Mouse (Mus musculus) lung, embryonic 14.5 days (tissue): Measurements from ENCODE around the gene Dock4. TPM values are rescaled to one million over a fixed set of nuclear protein-coding genes. Genes with fewer than 3 reads are reported as not detected.
A peak's percentile ranks its signal among the peaks of the same experiment; 100 is the strongest.

Experiments used
- ATAC-seq: fragments of 200-750 bp; cut with Nextera tagmentation; 2 replicates; pipeline ENCODE4 v1.8.0; 2017; ENCODE audit warnings: mild to moderate bottlenecking, moderate TSS enrichment, moderate library complexity; ENCODE audit not compliant: insufficient read depth
- DNase-seq: peaks from one replicate; pipeline ENCODE4 v3.0.0-alpha.2; 2015
- H3K27ac ChIP-seq: fragments of 300-500 bp; sonication (generic); 2 replicates; pipeline ENCODE4 v1.5.1; 2014; ENCODE audit warnings: low read depth, mild to moderate bottlenecking, moderate library complexity
- H3K27me3 ChIP-seq: fragments of 300-500 bp; sonication (generic); 2 replicates; pipeline ENCODE4 v1.6.1; 2014; ENCODE audit warnings: low read length, control low read depth; ENCODE audit not compliant: insufficient read depth
- H3K36me3 ChIP-seq: fragments of 300-500 bp; sonication (generic); 2 replicates; pipeline ENCODE4 v1.6.1; 2014; ENCODE audit warnings: control low read depth; ENCODE audit not compliant: insufficient read depth
- H3K4me1 ChIP-seq: fragments of 300-500 bp; sonication (generic); 2 replicates; pipeline ENCODE4 v1.6.1; 2014; ENCODE audit warnings: antibody characterized with exemption, control low read depth; ENCODE audit not compliant: insufficient read depth
- H3K4me2 ChIP-seq: fragments of 300-500 bp; sonication (generic); 2 replicates; pipeline ENCODE4 v1.6.1; 2014; ENCODE audit warnings: mild to moderate bottlenecking
- H3K4me3 ChIP-seq: fragments of 300-500 bp; sonication (generic); 2 replicates; pipeline ENCODE4 v1.5.1; 2014; ENCODE audit warnings: low read depth, low read length
- H3K9ac ChIP-seq: fragments of 300-500 bp; sonication (generic); 2 replicates; pipeline ENCODE4 v1.6.1; 2014
- H3K9me3 ChIP-seq: fragments of 300-500 bp; sonication (generic); 2 replicates; pipeline ENCODE4 v1.6.1; 2016; ENCODE audit warnings: low read depth, low read length, control low read depth
- CTCF ChIP-seq: IDR thresholded peaks from 2 replicates; pipeline ENCODE4 v1.5.1; 2016; ENCODE audit warnings: antibody characterized with exemption, low read depth
- WGBS: fragments of 180-500 bp; shearing (Covaris S2); extraction: QIAGEN DNeasy Blood & Tissue Kit; methylation state at CpG from one replicate; pipeline ENCODE4 v1.1.7; 2014; 5-methylcytosine and 5-hydroxymethylcytosine counted together
- polyA plus RNA-seq: library from polyadenylated mRNA; unstranded; fragments of >200 nt; fragmentation: Nextera tagmentation; extraction: Ambion mirVana; gene quantifications from 2 replicates; pipeline ENCODE4 v1.2.1, GENCODE M21; 2014

The Dock4 gene
- polyA plus RNA-seq, 1 experiment from 2014 or later: 28.9 TPM

- Histone ChIP-seq H3K9ac (no peak overlapping the region), H3K36me3 (no peaks in the 10 kb centered on the region), H3K27me3 (no peaks in the 10 kb centered on the region), H3K27ac (no peak overlapping the region), H3K4me3 (no peak overlapping the region), H3K9me3 (no peaks in the 10 kb centered on the region), H3K4me1 (no peaks in the 10 kb centered on the region), H3K4me2 (no peak overlapping the region)
- 78% methylated on average over 3 of the region's 3 CpGs for WGBS
- no peak for ATAC-seq
- no peak for DNase-seq
- TF ChIP-seq CTCF: no peak
Observed at GRCm38 (mm10) chr12:40730756-40731155, 285.0 kb downstream of the Dock4 start.

DNA sequence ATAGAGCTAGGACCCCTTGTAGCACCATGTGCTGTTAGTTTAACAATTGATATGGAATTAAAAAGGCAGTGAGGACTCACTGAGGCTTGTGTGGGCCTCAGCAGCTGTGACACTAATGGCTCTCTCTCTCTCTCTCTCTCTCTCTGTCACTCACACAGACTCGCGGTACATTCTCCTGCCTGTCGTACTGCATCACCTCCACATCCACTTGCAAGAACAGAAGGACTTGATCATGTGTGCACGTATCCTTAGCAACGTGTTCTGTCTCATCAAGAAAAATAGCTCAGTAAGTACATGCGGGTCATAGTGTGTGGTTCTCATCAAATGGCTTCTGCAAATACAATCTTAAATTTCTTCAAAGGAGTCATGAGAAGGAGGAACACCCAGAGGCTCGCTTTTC, 299.7 kb downstream of the Dock4 start:
- no peak for TF ChIP-seq CTCF
- peaks cover 8% of the 10 kb centered on the region; the same call in 1 of the 2 replicates for H3K36me3 ChIP-seq
- 73% methylated on average over 7 of the region's 7 CpGs for WGBS
- DNase-seq (no peak), ATAC-seq (no peak)
- no peaks in the 10 kb centered on the region for H3K27me3 ChIP-seq
- H3K9me3 ChIP-seq: no peaks in the 10 kb centered on the region
- no peak overlapping the region for H3K9ac ChIP-seq
- no peaks in the 10 kb centered on the region for H3K4me1 ChIP-seq
- no peak overlapping the region for H3K4me3 ChIP-seq
- no peak overlapping the region for H3K27ac ChIP-seq
- H3K4me2 ChIP-seq: no peak overlapping the region

DNA sequence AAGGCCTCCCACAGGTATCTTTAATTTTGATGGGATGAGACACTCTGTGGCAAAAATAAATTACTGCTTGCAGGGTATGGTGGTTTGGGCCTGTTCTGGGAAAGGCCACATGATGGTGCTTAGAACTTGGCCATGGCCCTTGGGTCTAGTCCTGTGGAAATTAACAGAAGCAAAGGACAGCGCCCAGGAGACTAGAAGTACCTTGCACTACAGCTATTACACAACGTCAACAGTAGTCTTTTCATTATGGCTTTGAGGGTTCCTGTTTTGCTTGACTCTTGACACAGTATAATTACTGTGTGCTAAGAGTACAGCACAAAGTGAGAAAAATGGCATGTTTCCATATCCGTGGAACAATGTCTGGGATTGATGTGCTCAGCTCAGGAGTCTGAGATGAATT, 300.3 kb downstream of the Dock4 start:
- Histone ChIP-seq H3K27ac (no peak overlapping the region), H3K4me1 (no peaks in the 10 kb centered on the region), H3K9ac (no peak overlapping the region), H3K36me3 (peaks cover 8% of the 10 kb centered on the region; the same call in 1 of the 2 replicates), H3K4me3 (no peak overlapping the region), H3K4me2 (no peak overlapping the region), H3K27me3 (no peaks in the 10 kb centered on the region), H3K9me3 (no peaks in the 10 kb centered on the region)
- ATAC-seq: no peak
- WGBS: 80% methylated on average over 3 of the region's 3 CpGs
- DNase-seq: peak; percentile 4
- no peak for TF ChIP-seq CTCF

DNA sequence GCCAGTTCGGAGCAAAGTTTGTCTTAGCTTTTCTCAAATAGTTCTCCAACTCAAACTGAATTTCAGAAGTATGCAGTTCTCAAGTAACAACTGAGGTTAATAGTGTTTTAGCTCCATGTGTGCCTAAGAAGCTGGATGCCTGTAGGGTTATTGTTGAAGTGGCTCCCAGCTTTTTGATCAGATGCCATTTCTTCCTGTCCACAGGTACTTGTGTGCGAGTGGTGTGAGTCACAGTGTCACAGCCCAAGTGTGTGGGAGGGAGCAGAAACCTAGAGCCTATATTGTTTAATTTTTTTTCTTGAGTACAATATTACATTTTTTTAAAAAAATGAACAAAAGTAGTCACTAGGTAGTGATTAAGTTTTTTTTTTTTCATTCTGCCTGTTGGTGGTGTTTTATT, 313.5 kb downstream of the Dock4 start:
- WGBS: 76% methylated on average over 2 of the region's 2 CpGs
- DNase-seq (no peak), ATAC-seq (no peak)
- H3K9me3 ChIP-seq: no peaks in the 10 kb centered on the region
- H3K4me2 ChIP-seq: no peak overlapping the region
- TF ChIP-seq CTCF: no peak
- no peak overlapping the region for H3K27ac ChIP-seq
- no peak overlapping the region for H3K4me3 ChIP-seq
- no peak overlapping the region for H3K9ac ChIP-seq
- H3K36me3 ChIP-seq: no peaks in the 10 kb centered on the region
- H3K27me3 ChIP-seq: no peaks in the 10 kb centered on the region
- no peaks in the 10 kb centered on the region for H3K4me1 ChIP-seq

- Histone ChIP-seq H3K27ac (no peak overlapping the region), H3K4me3 (no peak overlapping the region), H3K27me3 (no peaks in the 10 kb centered on the region), H3K4me1 (no peaks in the 10 kb centered on the region), H3K36me3 (0 out of 2 replicates have a peak, but pooled peaks cover 3% of the 10 kb centered on the region), H3K9me3 (no peaks in the 10 kb centered on the region), H3K9ac (no peak overlapping the region), H3K4me2 (no peak overlapping the region)
- no peak for TF ChIP-seq CTCF
- ATAC-seq (no peak), DNase-seq (peak; percentile 11)
- 74% methylated on average over 8 of the region's 8 CpGs for WGBS
Observed at GRCm38 (mm10) chr12:40767258-40767816, 321.6 kb downstream of the Dock4 start.

DNA sequence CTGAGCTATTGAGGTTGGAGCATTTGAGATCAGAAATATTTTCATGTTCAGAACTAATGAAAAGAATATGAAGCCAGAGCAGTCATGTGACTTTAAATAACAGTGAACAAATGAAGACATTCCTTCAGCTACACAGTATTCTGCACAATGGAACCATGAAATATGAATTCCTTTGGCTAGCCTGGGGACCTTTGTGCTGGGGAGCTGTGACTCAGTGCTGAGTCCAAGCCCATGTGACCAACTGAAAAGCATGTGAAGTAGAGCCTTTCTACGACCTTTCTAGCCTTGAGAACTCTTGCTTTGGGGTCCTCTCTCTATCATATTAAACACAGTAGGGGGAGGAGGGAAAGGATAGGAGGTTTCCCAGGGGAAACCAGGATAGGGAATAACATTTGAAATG, 327.3 kb downstream of the Dock4 start:
- H3K4me2 ChIP-seq: no peak overlapping the region
- no peak overlapping the region for H3K9ac ChIP-seq
- ATAC-seq (no peak), DNase-seq (no peak)
- H3K4me1 ChIP-seq: no peaks in the 10 kb centered on the region
- no peaks in the 10 kb centered on the region for H3K27me3 ChIP-seq
- no peak for TF ChIP-seq CTCF
- H3K27ac ChIP-seq: no peak overlapping the region
- H3K4me3 ChIP-seq: no peak overlapping the region
- 0 out of 2 replicates have a peak, but pooled peaks cover 3% of the 10 kb centered on the region for H3K36me3 ChIP-seq
- 69% methylated on average over 1 of the region's 1 CpGs for WGBS
- H3K9me3 ChIP-seq: no peaks in the 10 kb centered on the region

DNA sequence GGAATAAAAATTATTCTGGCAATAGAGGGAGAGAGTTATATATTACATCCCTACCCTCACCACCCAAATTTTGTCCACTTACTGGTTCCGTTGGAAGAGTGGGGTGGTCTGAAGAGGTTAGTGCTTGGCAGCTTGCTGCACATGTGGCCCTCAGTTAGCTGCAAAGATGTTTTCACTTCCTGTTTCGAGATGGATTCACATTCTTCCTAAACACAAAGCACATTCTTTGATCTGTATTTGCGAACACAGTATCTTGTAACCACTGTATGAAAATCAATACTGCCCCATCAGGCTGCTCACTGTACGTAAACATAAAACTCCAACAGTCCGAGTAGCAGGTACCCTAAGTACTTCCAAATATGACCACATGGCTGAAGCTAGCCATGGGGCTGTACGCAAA, 335.8 kb downstream of the Dock4 start:
- DNase-seq (no peak), ATAC-seq (no peak)
- no peak overlapping the region for H3K27ac ChIP-seq
- no peaks in the 10 kb centered on the region for H3K9me3 ChIP-seq
- H3K4me3 ChIP-seq: no peak overlapping the region
- H3K4me1 ChIP-seq: no peaks in the 10 kb centered on the region
- no peaks in the 10 kb centered on the region for H3K27me3 ChIP-seq
- peaks cover 7% of the 10 kb centered on the region; the same call in 1 of the 2 replicates for H3K36me3 ChIP-seq
- no peak for TF ChIP-seq CTCF
- no peak overlapping the region for H3K9ac ChIP-seq
- WGBS: 81% methylated on average over 6 of the region's 6 CpGs
- H3K4me2 ChIP-seq: no peak overlapping the region
